Mouse (Mus musculus) cerebellum, adult (tissue): ENCODE data around the gene Ppp2r5a.

Experiments
- ATAC-seq: cut with Nextera tagmentation; 2 replicates; pipeline ENCODE4 v1.9.2; 2017; ENCODE audit warnings: mild to moderate bottlenecking, moderate library complexity, mixed read lengths; ENCODE audit not compliant: insufficient number of reproducible peaks, low FRiP score, low TSS enrichment

Ppp2r5a gene

GRCm38 (mm10) chr1:191381955-191382736 lies 20.9 kb downstream of the Ppp2r5a start:
- 0 out of 2 replicates have a peak, but pooled peaks have one; percentile 45 for ATAC-seq

- ATAC-seq: no peak
Measured at GRCm38 (mm10) chr1:191380843-191381242, 22.2 kb downstream of the Ppp2r5a start.

DNA sequence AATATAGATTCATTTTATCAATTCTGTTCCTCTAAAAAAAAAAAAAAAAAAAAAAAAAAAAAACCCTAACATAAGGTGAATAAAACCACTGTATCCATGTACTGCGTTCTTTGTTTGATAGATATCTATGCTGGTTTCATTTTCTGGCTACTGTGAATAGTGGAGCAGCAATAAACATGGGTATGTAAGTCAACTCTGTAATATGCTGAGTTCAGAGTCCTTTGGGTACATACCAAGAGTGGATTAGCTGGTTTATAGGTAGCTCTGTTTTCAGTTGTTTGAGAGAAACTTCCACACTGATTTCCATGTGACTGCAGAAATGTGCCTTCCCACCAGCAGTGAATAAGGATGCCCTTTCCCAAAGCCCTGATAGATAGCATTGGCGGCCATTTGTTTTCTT lies 25.0 kb downstream of the Ppp2r5a start:
- ATAC-seq: no peak

DNA sequence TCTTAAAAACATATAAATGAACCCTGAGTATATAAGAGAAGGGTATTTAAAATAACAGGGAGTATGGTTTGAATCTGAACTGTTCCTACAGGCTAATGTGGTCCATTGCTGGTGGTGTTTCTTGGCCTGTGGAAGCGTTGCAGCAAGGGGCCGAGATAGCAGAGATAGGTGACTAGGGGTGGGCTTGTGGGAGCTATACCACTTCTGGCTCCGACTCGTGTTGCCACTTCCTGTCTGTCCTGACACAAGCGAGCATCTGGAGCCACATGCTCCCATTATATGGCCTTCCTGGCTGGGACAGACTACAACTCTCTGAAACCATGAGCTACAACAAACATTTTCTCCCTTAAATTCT lies 27.5 kb downstream of the Ppp2r5a start:
- ATAC-seq: no peak

DNA sequence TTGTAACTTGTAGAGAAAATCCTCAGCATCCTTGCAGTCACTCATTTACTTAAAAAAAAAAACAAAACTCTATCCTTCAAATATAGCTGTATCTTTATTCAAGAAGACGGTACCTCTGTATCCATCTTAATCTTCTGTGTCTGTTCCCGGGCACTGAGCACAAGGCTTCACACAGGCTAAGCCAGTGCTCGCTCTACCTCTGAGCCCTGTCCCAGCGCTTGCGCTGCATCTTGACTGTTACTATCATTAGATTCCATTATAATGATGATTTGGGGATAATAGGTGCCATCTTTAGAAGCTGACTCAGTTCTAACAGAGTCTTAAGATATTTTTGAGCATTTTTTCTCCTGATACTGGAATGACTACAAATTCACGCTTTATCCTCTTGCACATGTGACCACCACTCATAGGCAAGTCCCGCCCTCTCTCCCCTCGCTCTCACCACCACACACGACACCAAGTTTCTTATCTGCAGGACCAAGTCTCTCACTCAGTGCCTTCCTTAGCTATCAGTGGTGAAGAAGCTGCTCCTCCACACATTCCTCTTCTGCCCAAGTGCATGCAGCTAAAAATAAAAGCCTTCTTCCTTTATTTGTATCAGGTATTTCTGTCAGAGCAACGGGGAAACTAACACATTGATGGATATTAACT lies 28.0 kb downstream of the Ppp2r5a start:
- no peak for ATAC-seq

- no peak for ATAC-seq
Measured at GRCm38 (mm10) chr1:191369140-191369539, 33.9 kb downstream of the Ppp2r5a start.

DNA sequence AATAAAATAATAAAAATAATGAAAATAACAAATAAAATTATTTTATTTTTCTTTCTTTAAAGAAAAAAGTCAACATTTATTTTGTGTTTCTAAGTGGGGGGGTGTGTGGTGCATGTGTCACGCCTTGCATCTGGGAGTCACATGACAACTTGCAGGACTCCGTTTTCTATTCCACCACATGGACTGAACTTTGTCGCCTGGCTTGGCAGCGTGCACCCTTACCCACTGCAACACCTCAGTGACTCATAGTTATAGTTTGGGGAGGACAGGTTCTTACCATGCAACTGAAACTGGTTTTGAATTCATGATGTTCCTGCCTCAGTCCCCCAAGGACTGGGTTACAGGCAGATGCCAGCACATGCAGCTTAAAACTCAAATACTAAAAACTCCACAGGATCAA lies 34.9 kb downstream of the Ppp2r5a start:
- no peak for ATAC-seq

DNA sequence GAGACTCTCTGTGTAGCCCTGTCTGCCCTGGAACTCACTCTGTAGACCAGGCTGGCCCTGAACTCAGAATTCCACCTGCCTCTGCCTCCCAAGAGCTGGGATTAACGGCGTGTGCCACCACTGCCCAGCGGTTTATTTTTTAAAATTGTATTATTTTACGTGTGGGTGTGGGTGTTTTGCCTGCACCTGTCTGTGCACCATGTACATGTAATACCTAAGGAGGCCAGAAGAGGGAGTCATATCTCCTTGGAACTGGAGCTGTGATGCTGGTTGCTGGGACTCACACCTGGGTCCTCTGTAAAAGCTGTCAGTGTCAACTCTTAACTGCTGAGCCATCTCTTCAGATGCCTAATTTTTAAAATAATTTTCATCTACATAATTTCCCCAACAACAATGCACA lies 38.6 kb downstream of the Ppp2r5a start:
- ATAC-seq: no peak

DNA sequence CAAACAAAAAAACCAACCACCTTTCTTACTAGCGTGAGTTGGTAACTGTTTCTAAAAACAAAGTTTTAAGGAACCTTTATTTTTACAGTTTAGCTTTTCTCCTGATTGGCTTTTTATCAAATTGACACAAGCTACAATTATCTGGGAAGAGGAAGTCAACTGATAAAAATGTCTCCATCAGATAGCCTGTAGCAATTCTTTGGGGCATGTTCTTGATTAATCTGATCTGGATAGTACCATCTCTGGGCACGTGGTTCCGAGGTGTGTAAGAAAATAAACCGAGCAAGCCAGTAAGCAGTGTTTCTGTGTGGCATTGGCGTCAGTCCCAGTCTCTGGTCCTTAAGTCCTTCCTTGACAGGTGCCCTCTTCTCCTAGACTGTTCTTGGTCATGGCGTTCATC lies 40.7 kb downstream of the Ppp2r5a start:
- no peak for ATAC-seq

DNA sequence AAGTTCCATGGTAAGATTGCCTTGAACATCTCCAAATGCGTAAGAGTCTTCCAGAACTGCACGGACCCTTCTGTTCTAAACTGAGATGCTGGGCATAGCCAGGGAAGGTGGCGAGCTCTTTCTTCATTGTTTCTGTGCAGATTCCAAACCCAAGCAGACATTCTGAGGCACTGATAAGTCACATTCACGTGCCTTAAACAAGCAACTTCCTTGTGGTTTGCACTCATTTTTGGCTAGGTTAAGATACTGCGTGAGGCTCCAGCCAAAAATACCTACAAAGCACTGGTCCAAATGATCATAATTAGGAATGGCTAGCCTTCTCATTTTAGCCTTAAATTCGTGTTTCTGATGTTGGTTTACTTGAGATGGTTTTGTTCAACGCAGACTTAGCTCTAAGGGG lies 43.6 kb downstream of the Ppp2r5a start:
- no peak for ATAC-seq

DNA sequence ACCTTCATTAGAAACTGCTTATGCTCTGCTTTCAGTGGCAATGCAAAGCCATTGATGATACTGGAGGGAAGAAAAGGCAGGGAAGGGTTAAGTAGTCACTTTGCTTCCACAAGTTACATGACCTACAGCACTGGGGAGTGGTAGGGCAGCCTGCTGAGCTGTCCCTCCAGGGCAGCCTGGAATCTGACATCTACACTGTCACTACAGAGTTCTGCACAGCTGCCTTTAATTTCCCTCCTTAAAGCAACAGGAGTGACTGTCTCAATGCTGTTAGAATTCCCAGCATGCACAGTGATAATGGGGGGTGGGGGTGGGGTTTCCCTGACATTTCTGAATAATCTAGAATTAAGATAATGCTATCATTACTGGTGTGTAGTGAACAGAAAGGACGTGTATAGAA lies 46.1 kb downstream of the Ppp2r5a start:
- no peak for ATAC-seq

- no peak for ATAC-seq
Measured at GRCm38 (mm10) chr1:191353836-191354235, 49.2 kb downstream of the Ppp2r5a start.

- ATAC-seq: no peak
Measured at GRCm38 (mm10) chr1:191352786-191353488, 50.1 kb downstream of the Ppp2r5a start.

- no peak for ATAC-seq
Measured at GRCm38 (mm10) chr1:191350355-191350754, 52.7 kb downstream of the Ppp2r5a start.

DNA sequence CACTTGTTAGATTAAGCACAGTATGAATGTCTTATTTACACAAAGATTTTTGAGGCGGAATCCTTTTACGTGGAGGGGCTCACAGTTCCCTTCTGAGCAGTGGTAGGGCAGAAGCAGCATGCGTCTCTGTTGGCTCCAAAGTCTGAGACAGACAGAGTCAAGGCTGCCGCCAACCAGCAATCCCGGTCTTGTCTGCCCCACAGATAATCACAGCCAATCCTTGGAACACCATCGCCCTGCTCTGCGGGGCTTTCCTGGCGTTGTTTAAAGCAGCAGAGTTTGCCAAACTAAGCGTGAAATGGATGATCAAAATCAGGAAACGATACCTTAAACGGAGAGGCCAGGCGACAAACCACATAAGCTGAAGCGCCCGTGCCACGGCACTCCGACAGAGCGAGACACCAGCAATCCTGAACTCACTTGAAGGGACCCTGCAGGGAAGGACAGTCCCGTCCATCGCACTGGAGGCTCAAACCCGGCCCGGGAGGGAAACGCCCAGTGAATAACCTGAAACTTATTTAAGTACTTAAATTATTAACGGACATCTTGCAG lies 53.5 kb downstream of the Ppp2r5a start:
- ATAC-seq: no peak

- ATAC-seq: no peak
Measured at GRCm38 (mm10) chr1:191348996-191349395, 54.1 kb downstream of the Ppp2r5a start.

DNA sequence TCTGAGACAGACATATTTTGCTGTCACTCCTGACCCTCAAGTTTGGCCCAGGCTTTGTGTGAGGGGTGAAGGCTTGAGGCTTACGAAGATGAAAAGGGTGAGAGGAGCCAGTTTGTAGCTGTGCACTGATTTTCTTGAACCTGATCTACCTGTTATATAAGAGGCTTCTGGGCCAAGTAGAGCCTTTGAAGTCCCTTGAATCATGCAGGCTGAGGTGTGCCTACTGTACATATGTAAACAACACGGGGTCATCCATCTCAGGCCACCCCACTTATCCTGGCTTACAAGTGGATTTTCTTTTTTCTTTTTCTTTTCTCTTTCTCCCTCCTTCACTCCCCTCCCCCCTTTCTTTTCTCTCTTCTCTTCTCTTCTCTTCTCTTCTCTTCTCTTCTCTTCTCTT lies 54.5 kb downstream of the Ppp2r5a start:
- no peak for ATAC-seq

DNA sequence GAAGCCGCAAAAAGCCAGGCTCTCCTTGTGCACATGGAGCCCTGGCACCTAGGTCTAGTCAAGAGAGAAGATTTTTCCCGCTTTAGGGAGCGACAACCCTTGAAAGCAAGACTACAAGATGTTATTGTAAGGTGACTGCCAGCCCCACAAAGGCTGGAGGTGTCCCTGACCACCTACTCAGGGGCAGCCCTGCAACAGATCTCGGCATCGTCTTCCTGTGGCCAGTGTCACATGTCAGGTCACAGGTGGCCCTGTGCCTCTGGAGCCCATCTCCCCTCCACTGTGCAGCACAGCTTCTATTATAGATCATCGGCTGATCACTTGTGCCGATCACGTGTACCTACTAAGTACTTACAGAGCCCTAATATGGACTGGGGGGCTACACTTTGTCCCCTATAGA lies 55.5 kb downstream of the Ppp2r5a start:
- ATAC-seq: no peak

- no peak for ATAC-seq
Measured at GRCm38 (mm10) chr1:191340530-191340929, 62.5 kb downstream of the Ppp2r5a start.

GRCm38 (mm10) chr1:191339876-191340275 lies 63.2 kb downstream of the Ppp2r5a start:
- ATAC-seq: no peak

DNA sequence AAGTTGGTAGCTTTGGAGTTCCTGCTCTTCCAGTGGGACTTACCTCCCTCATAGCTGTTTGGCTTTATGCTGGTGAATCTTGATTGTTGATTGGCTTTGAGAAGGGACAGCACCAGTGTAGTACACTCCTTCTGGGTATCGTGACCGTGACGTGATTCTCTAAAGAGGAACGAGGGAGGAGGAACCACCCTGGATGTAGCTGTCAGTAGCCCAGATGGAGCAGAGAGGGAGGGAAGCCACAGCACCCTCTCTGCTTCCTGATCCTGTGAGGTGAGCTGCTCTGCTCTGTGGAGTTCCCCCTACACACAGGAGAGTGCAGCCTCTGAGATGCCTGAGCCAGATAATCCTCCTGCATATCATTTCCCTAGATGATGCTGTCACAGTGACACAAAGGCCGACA lies 68.6 kb downstream of the Ppp2r5a start:
- no peak for ATAC-seq
